10 mouse cellular contexts compared by ENCODE assay signal in genomic region chr15:82243311-82243710, GRCm38 (mm10). TPM values are rescaled to one million over a fixed set of nuclear protein-coding genes. Genes with fewer than 3 reads are reported as not detected.
A peak's percentile ranks its signal among the peaks of the same experiment; 100 is the strongest.
DNase-seq lines count a peak whose midpoint lies in the region; ATAC-seq and TF ChIP-seq lines count a peak whose summit lies in the region.
"Had no signal": no experiment of that assay in that cellular context is flagged by ENCODE, and none has a peak within 500 bp of the region (broad histone marks: within the 10 kb centered on the region; RNA-seq: fewer than 3 reads in every experiment).

No protein-coding gene starts in this region.

- peak overlapping the region; percentile 76 for H3K4me3 ChIP-seq in heart, embryonic 12.5 days
- peak overlapping the region; percentile 94 for H3K4me3 ChIP-seq in E14TG2a.4 (replicated peaks; ENCODE audit: low read length)
- peak overlapping the region; percentile 86 for H3K4me3 ChIP-seq in forebrain, embryonic 15.5 days
- peak overlapping the region; percentile 91 for H3K4me3 ChIP-seq in liver, embryonic 15.5 days (replicated peaks)

- H3K27me3 ChIP-seq in heart, embryonic 12.5 days (replicated peaks), result no peaks in the 10 kb centered on the region
- H3K27me3 ChIP-seq in E14TG2a.4 (ENCODE audit: insufficient read depth, low read length), result no peaks in the 10 kb centered on the region
- H3K27me3 ChIP-seq in forebrain, embryonic 15.5 days, result no peaks in the 10 kb centered on the region
- H3K27me3 ChIP-seq in liver, embryonic 15.5 days, result no peaks in the 10 kb centered on the region

- TF ChIP-seq CTCF in E14TG2a.4 (conservative IDR thresholded peaks at IDR 0.05; ENCODE audit: low read length), result no peak

- ATAC-seq in heart, embryonic 12.5 days (ENCODE audit: insufficient number of reproducible peaks, low FRiP score), result no peak
- ATAC-seq in forebrain, embryonic 15.5 days (replicated peaks), result no peak
- ATAC-seq in liver, embryonic 15.5 days (ENCODE audit: insufficient read depth), result no peak

- no peaks in the 10 kb centered on the region for H3K9me3 ChIP-seq in heart, embryonic 12.5 days (replicated peaks)
- H3K9me3 ChIP-seq in E14TG2a.4 (ENCODE audit: low read length), result no peaks in the 10 kb centered on the region
- no peaks in the 10 kb centered on the region for H3K9me3 ChIP-seq in forebrain, embryonic 15.5 days
- H3K9me3 ChIP-seq in liver, embryonic 15.5 days (replicated peaks), result no peaks in the 10 kb centered on the region

- WGBS in heart, embryonic 12.5 days, result 77% methylated on average over 3 of the region's 3 CpGs
- WGBS in forebrain, embryonic 15.5 days, result 71% methylated on average over 3 of the region's 3 CpGs
- WGBS in liver, embryonic 15.5 days (ENCODE audit: insufficient replicate concordance), result 64% methylated on average over 3 of the region's 3 CpGs

- H3K36me3 ChIP-seq in heart, embryonic 12.5 days, result peaks cover 7% of the 10 kb centered on the region
- peaks cover 48% of the 10 kb centered on the region for H3K36me3 ChIP-seq in E14TG2a.4 (ENCODE audit: insufficient read depth, low read length)
- no peaks in the 10 kb centered on the region for H3K36me3 ChIP-seq in forebrain, embryonic 15.5 days
- H3K36me3 ChIP-seq in liver, embryonic 15.5 days (replicated peaks), result peaks cover 11% of the 10 kb centered on the region

- peak overlapping the region; percentile 68 for H3K9ac ChIP-seq in heart, embryonic 12.5 days
- H3K9ac ChIP-seq in forebrain, embryonic 15.5 days (replicated peaks), result peak overlapping the region; percentile 61
- H3K9ac ChIP-seq in liver, embryonic 15.5 days, result peak overlapping the region; percentile 77

- peaks cover 9% of the 10 kb centered on the region for H3K4me1 ChIP-seq in heart, embryonic 12.5 days (replicated peaks)
- H3K4me1 ChIP-seq in E14TG2a.4 (replicated peaks; ENCODE audit: low read depth, low read length), result peaks cover 83% of the 10 kb centered on the region
- H3K4me1 ChIP-seq in forebrain, embryonic 15.5 days, result peaks cover 9% of the 10 kb centered on the region
- H3K4me1 ChIP-seq in liver, embryonic 15.5 days (replicated peaks), result peaks cover 31% of the 10 kb centered on the region

- DNase-seq in heart, adult 9 months (ENCODE audit: low spot score in 2 of 2), result no peak
- no peak for DNase-seq in cerebellum, adult 11-12 months
- DNase-seq in thymus, postnatal 14 days, result no peak
- DNase-seq in cerebellum, adult 9-10 months, result no peak
- DNase-seq: cerebellum, adult 8-10 months; layer of hippocampus, adult 9-11 months had no signal

- no peak overlapping the region for H3K27ac ChIP-seq in heart, embryonic 12.5 days (ENCODE audit: poor library complexity, severe bottlenecking)
- H3K27ac ChIP-seq in forebrain, embryonic 15.5 days (replicated peaks), result no peak overlapping the region
- H3K27ac ChIP-seq in liver, embryonic 15.5 days (replicated peaks), result peak overlapping the region; percentile 89; the same call in 1 of the 2 replicates

- peak overlapping the region; percentile 85 for H3K4me2 ChIP-seq in heart, embryonic 12.5 days
- peak overlapping the region; percentile 68 for H3K4me2 ChIP-seq in forebrain, embryonic 15.5 days (replicated peaks)
- peak overlapping the region; percentile 95 for H3K4me2 ChIP-seq in liver, embryonic 15.5 days

RNA-seq across cellular contexts. Expression of gene Cenpm, which starts 1.2 kb away (rescaled TPM):
- 57.9 and 67.0 TPM in 2 replicates for polyA plus RNA-seq in heart, embryonic 12.5 days (2016; fragmentation: Nextera tagmentation; extraction: Ambion mirVana)
- 38.9 and 45.6 TPM in 2 replicates for polyA plus RNA-seq in forebrain, embryonic 15.5 days (2015; fragmentation: Nextera tagmentation; extraction: Ambion mirVana)
- polyA plus RNA-seq in liver, embryonic 15.5 days (2015; fragmentation: Nextera tagmentation; extraction: Ambion mirVana), result 32.8 and 33.7 TPM in 2 replicates

RNA-seq across cellular contexts. Expression of gene 1500009C09Rik, which starts 8.9 kb away (rescaled TPM):
- not detected in 2 replicates for polyA plus RNA-seq in heart, embryonic 12.5 days (2016; fragmentation: Nextera tagmentation; extraction: Ambion mirVana)
- 13.5 and 14.7 TPM in 2 replicates for polyA plus RNA-seq in forebrain, embryonic 15.5 days (2015; fragmentation: Nextera tagmentation; extraction: Ambion mirVana)
- polyA plus RNA-seq in liver, embryonic 15.5 days (2015; fragmentation: Nextera tagmentation; extraction: Ambion mirVana), result not detected in 2 replicates

RNA-seq across cellular contexts. Expression of gene Tnfrsf13c, which starts 19.1 kb away (rescaled TPM):
- 0.09 TPM in 1 of 2 replicates, not detected in the other for polyA plus RNA-seq in heart, embryonic 12.5 days (2016; fragmentation: Nextera tagmentation; extraction: Ambion mirVana)
- 0.11 and 0.37 TPM in 2 replicates for polyA plus RNA-seq in forebrain, embryonic 15.5 days (2015; fragmentation: Nextera tagmentation; extraction: Ambion mirVana)
- polyA plus RNA-seq in liver, embryonic 15.5 days (2015; fragmentation: Nextera tagmentation; extraction: Ambion mirVana), result 0.40 and 0.79 TPM in 2 replicates

RNA-seq across cellular contexts. Expression of gene Shisa8, which starts 30.7 kb away (rescaled TPM):
- polyA plus RNA-seq in heart, embryonic 12.5 days (2016; fragmentation: Nextera tagmentation; extraction: Ambion mirVana), result 0.19 and 0.35 TPM in 2 replicates
- 0.27 and 0.69 TPM in 2 replicates for polyA plus RNA-seq in forebrain, embryonic 15.5 days (2015; fragmentation: Nextera tagmentation; extraction: Ambion mirVana)
- polyA plus RNA-seq in liver, embryonic 15.5 days (2015; fragmentation: Nextera tagmentation; extraction: Ambion mirVana), result 0.08 and 0.12 TPM in 2 replicates

RNA-seq across cellular contexts. Expression of gene Sept3, which starts 31.4 kb away (rescaled TPM):
- 3.8 and 4.9 TPM in 2 replicates for polyA plus RNA-seq in heart, embryonic 12.5 days (2016; fragmentation: Nextera tagmentation; extraction: Ambion mirVana)
- polyA plus RNA-seq in forebrain, embryonic 15.5 days (2015; fragmentation: Nextera tagmentation; extraction: Ambion mirVana), result 450 and 460 TPM in 2 replicates
- polyA plus RNA-seq in liver, embryonic 15.5 days (2015; fragmentation: Nextera tagmentation; extraction: Ambion mirVana), result 0.12 and 0.16 TPM in 2 replicates

Comparison
In these comparisons a context has a peak if more than half of its experiments do, and no peak if none do; other contexts are left out.
1. RNA of gene 1500009C09Rik, which starts 8.9 kb away (polyA plus RNA-seq): 13.5 to 14.7 TPM in forebrain, embryonic 15.5 days; not detected in heart, embryonic 12.5 days and not detected in liver, embryonic 15.5 days; every median in the first group is over 10 times any median in the second.
2. Peak in every context shown above with its lines, with median percentiles within 50 percentile points of each other: H3K4me2 ChIP-seq, H3K4me3 ChIP-seq and H3K9ac ChIP-seq.